Mouse (Mus musculus) kidney, adult 2 months (tissue): ENCODE measurements around the gene Kcnn1.

ENCODE experiments used
- CTCF ChIP-seq: fragments of 200-500 bp; conservative IDR thresholded peaks from 2 replicates; pipeline ENCODE4 v1.5.1; 2011; ENCODE audit warnings: low read depth, mild to moderate bottlenecking, control low read depth, low read length, moderate library complexity, mixed read lengths; ENCODE audit not compliant: insufficient read depth, insufficient read length
- POLR2A ChIP-seq: fragments of 200-500 bp; IDR thresholded peaks from one replicate; pipeline ENCODE4 v1.6.1; 2011; ENCODE audit warnings: low read depth, low read length, control low read depth

DNA sequence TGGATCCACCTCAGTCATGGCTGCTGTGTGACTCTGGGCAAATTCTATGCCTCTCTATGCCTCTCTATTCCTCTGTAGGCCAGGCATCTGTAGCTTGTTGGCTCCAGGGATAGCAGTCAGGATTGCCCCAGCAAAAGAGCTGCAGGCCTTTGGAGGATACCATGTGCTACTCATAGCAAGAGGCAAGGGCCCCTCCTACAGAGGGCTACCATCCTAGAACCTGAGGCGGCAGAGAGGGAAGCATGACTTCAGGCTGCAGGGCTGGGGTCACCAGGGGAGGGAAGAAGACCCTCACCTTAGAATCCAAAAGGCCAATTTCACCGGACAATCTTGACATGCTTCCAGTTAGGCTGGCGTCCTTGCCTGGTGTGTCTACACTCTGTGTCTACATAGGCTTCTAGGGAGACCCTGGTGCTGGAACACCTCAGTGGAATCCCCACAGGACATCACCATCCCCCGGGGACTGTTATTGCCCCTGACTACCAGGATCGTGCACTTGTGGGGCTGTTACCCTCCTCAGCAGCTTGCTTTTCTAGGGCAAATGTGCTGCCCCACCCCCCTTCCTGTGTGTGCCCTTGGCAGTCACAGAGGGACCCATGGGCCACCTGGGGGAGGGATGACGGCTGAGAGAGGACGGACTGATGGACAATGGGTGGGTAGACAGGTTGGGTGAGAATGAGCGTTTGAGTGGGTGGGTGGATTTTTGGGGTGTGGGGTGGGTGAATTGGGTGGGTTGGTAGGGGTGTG, 53.9 kb downstream of the Kcnn1 start:
- TF ChIP-seq CTCF (no peak), POLR2A (no peak)
